Mouse (Mus musculus): ENCODE results near the gene Camk1d.

DNA sequence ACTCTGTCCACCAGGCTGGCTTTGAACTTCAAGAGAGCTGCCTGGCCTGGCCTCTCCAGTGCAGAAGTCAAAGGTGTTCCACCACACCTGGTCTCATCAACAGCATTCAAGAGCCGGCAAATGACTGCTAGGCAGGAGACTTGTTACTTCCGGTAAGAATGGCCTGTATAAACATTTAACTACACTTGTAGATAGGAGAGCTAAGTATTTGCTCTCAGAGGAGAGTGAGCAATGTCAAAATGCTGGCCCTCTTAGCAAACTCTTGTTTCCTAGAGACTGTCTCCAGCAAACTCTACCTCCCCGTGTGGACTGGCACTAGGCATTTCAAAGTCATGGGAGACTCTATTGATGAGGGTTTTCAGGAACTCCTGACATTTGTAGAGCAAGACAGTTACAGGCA lies 56.3 kb downstream of the Camk1d start:
- no peak for TF ChIP-seq CTCF (IDR thresholded peaks at IDR 0.05; ENCODE audit: control insufficient read depth, insufficient read depth, insufficient replicate concordance, low read depth, low read length)
- no peak for TF ChIP-seq POLR2A (IDR thresholded peaks at IDR 0.05; ENCODE audit: control insufficient read depth, low read depth, low read length)

Measured in testis, adult 2 months (tissue).